Mouse (Mus musculus) CD4-positive helper T cell, adult 2 months (primary cell): ENCODE data around the gene Hoxc6.

ENCODE experiments used
- DNase-seq: peaks from one replicate; pipeline ENCODE4 v3.0.0-alpha.2; 2012; ENCODE audit warnings: low read depth, missing footprints, low spot score

Hoxc6 gene

DNA sequence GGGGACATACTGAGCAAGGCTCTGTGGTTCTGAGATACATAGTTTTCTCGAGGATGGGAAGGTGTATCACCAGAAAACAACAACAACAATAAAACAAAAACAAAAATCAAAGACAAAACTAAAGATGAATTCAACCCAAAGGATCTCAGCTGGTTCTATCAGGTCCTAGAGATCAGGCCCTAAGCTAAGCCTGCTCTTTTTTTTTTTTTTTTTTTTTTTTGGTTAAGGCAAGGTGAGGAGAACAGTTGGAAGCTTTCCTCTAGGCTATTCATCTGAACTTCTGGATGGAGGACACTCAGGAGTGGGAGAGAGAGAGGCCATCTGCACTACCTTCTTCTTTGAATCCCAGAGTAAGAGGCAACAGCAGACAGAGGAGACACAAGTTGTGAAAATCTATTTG is 39.5 kb downstream of the Hoxc6 start:
- DNase-seq: no peak

DNA sequence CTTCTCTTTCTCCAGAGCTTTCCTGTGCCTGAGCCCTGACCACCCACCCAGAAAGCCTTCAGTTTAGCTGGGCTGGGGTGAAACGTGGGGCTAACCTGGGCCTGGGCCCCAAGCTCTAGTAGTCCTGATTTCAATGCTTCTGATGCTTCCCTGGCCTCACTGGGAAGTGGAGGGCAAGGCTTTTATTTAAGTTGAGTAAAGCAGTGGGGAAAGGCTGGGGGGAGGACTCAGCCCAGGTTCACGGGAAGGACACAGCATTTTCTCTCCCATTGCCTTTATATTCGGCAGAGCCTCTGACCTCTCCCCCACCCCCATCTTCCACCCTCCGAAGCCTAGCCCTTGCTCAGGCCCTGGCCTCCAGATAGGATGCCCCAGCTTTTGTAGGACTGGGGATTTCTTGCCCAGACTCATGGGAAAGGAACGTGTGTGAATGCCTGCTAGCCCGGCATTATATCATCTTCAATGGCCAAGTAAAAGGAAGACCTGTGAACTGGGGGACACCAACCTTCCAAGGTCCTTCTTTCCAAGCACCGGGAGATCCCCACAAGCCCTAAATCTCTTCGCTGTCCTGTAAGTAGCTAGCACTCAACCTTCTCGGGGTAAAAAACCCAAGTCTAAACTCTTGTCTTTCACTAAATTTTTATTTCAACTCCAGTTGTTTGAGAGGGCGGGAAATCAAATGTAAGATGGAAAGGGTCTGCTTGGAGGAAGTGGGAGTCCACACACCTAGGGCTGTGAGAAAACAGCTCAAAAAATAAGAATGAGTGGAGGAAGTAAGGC is 40.8 kb downstream of the Hoxc6 start:
- no peak for DNase-seq

DNA sequence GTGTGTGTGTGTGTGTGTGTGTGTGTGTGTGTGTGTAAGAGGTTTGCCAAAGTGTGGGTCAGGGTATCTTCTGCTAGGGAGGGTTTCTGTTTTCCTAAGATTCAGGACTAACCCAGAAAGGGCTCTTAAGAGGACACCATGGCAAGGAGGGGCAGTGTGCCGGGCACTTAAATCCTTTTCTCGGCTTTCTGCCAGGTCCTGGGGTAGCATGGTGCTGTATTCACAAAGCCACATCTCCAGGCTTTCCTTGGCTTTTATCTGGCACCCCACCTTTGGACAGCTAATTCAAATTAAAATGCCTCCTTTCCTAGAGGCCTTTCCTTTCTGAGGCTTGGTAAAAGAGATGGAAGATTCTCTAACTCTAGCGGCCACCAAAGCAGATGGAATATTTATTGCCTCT is 41.6 kb downstream of the Hoxc6 start:
- DNase-seq: no peak

- no peak for DNase-seq
Measured at GRCm38 (mm10) chr15:103040601-103041000, 42.5 kb downstream of the Hoxc6 start.

DNA sequence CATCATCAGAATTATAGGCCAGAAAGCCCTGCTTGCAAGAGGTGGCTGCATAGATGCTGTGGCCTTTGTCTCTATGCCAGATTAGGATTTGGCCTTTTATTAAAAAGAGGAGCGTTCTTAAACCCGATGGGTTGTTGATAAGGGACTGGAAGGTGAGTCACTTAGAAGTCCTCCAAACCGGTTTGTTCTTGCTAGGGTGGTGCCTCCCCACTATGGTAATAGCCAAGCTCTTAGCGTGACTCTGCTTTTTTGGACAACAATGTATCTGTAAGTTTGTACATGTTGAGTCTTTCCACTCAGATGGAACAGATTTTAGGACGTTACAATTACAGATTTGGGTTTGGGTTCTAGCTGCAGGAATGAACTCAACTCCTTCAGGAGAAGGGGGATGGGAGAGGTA is 43.6 kb downstream of the Hoxc6 start:
- no peak for DNase-seq

- DNase-seq: no peak
Measured at GRCm38 (mm10) chr15:103042209-103042608, 44.2 kb downstream of the Hoxc6 start.

DNA sequence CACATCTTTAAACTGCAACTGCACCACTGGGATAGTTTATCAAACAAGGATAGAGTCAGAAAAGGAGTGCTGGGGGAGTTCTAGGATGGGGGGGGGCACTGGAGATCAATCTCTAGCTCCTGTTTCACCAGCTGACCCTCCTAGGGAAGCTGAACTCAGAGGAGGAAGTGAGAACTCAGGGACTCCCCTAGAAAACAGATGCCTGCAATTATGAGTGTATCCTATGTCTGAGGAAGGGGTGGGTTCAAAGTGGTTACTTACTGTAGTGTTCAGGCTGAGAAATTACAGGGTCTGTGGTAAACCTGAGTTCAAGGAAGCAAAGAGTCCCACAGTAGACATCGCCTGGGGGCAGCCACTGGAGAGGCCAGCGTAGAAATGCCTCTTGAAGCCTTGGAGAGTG is 53.6 kb downstream of the Hoxc6 start:
- no peak for DNase-seq

- no peak for DNase-seq
Measured at GRCm38 (mm10) chr15:103053210-103053609, 55.2 kb downstream of the Hoxc6 start.

- no peak for DNase-seq
Measured at GRCm38 (mm10) chr15:103056396-103056795, 58.3 kb downstream of the Hoxc6 start.

- no peak for DNase-seq
Measured at GRCm38 (mm10) chr15:103058715-103059114, 60.7 kb downstream of the Hoxc6 start.

GRCm38 (mm10) chr15:103059393-103059992 is 61.4 kb downstream of the Hoxc6 start:
- no peak for DNase-seq

- DNase-seq: no peak
Measured at GRCm38 (mm10) chr15:103060021-103060340, 61.9 kb downstream of the Hoxc6 start.

DNA sequence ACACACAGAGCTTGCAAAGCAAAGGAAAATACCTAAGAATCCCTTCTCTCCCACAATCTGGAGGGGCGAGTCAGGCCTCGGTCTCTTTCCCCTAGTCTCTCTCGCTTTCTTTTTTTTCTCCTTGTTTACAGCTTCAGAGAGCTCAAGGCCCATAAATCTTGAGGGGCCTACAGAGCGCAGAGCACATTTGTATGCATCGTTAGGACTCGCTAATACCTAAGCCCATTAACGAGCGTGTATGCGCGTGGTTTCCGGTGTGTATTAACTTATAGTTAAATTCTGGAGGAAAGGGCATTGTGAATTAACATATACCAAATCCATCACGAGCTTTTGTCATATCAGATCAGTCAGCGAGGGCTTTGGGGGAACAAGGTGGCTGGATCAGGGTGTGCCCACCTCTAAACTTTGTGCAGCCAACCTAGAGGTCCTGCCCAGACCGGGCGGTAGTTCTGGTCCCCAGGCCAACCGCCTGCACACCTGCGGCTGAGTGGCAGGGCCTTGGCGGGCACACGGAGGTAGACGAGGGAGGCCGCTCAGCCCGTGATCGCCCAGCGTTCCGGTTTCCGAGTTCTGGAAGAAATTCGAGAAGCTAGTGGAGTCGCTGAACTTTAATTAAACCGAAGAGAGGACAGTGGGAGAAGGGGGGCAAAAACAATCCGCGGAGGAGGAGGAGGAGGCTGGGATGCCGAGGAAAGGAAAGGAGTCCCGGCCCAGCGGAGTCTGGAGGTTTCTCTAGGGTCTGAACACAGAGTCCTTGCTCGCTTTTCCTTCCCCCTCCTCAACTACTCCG is 62.5 kb downstream of the Hoxc6 start:
- DNase-seq: no peak

DNA sequence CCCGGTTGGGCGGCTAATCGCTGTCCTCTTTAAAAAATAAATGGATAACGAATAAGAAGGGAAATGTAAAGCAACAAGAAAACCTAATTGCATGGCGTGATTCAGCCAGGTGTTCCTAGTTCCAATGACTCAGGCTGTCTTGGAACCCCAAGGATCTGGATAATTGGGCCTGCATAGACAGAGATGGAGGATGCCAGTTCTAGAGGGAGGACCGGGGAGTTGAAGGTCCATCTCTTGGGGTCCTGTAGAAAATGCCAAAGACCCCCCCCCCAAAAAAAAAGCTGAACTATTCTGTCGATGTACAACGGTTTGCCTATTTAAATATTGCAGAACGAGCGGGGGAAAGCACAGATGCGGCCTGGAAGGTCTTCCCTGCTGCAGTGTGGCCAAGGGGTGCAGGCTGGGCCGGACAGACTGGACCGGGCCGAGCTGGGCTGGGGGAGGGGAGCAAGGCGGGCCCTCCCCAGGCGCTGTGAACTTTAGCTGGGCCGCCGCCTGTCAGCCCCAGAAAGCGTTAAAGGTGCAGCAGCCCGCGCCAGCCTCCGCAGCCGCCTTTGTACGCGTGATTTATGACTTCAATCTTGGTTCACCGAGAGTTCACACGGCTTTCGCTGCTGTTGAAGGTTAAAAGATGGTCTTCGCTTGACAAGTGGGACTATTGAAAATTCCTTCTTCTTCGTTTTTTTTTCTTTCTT is 63.2 kb downstream of the Hoxc6 start:
- DNase-seq: no peak
